Mouse (Mus musculus): ENCODE data around the gene Nos1.

The Nos1 gene

GRCm38 (mm10) chr5:117780681-117781080 is at the start of gene Nos1:
Gene Nos1 (plus strand): TSS chr5:117781032.
- DNase-seq: no peak

GRCm38 (mm10) chr5:117731311-117731710 is 49.5 kb upstream of the Nos1 start:
- no peak for DNase-seq

GRCm38 (mm10) chr5:117744654-117745178 is 36.1 kb upstream of the Nos1 start:
- no peak for DNase-seq

GRCm38 (mm10) chr5:117749353-117749752 is 31.5 kb upstream of the Nos1 start:
- DNase-seq: no peak

GRCm38 (mm10) chr5:117757696-117758482 is 22.9 kb upstream of the Nos1 start:
- no peak for DNase-seq

GRCm38 (mm10) chr5:117761181-117761832 is 19.5 kb upstream of the Nos1 start:
- no peak for DNase-seq

- DNase-seq: no peak
Measured at GRCm38 (mm10) chr5:117764496-117764895, 16.3 kb upstream of the Nos1 start.

GRCm38 (mm10) chr5:117779175-117779574 is 1.7 kb upstream of the Nos1 start:
- no peak for DNase-seq

- DNase-seq: no peak
Measured at GRCm38 (mm10) chr5:117781178-117781577, 346 bp downstream of the Nos1 start.

GRCm38 (mm10) chr5:117790071-117790470 is 9.2 kb downstream of the Nos1 start:
- no peak for DNase-seq

GRCm38 (mm10) chr5:117791875-117792274 is 11.0 kb downstream of the Nos1 start:
- no peak for DNase-seq

GRCm38 (mm10) chr5:117800849-117801248 is 20.0 kb downstream of the Nos1 start:
- no peak for DNase-seq

GRCm38 (mm10) chr5:117802071-117802521 is 21.3 kb downstream of the Nos1 start:
- DNase-seq: no peak

- no peak for DNase-seq
Measured at GRCm38 (mm10) chr5:117803551-117803950, 22.7 kb downstream of the Nos1 start.

GRCm38 (mm10) chr5:117810930-117811329 is 30.1 kb downstream of the Nos1 start:
- no peak for DNase-seq

- DNase-seq: no peak
Measured at GRCm38 (mm10) chr5:117818800-117819199, 38.0 kb downstream of the Nos1 start.

- no peak for DNase-seq
Measured at GRCm38 (mm10) chr5:117820445-117820844, 39.6 kb downstream of the Nos1 start.

- DNase-seq: no peak
Measured at GRCm38 (mm10) chr5:117823811-117824210, 43.0 kb downstream of the Nos1 start.

- DNase-seq: no peak
Measured at GRCm38 (mm10) chr5:117824486-117824885, 43.7 kb downstream of the Nos1 start.

- DNase-seq: no peak
Measured at GRCm38 (mm10) chr5:117825336-117825735, 44.5 kb downstream of the Nos1 start.

GRCm38 (mm10) chr5:117827366-117827765 is 46.5 kb downstream of the Nos1 start:
- DNase-seq: no peak

- no peak for DNase-seq
Measured at GRCm38 (mm10) chr5:117836930-117837329, 56.1 kb downstream of the Nos1 start.

GRCm38 (mm10) chr5:117837731-117838130 is 56.9 kb downstream of the Nos1 start:
- DNase-seq: no peak

- no peak for DNase-seq
Measured at GRCm38 (mm10) chr5:117839501-117839900, 58.7 kb downstream of the Nos1 start.
